Mouse (Mus musculus): ENCODE results near the gene Olfr193.
"Not testable (repeated sequence)": the region's sequence is repeated elsewhere in the genome, so short reads cannot be mapped to it uniquely, and the experiment has no call there.

Olfr193 gene

DNA sequence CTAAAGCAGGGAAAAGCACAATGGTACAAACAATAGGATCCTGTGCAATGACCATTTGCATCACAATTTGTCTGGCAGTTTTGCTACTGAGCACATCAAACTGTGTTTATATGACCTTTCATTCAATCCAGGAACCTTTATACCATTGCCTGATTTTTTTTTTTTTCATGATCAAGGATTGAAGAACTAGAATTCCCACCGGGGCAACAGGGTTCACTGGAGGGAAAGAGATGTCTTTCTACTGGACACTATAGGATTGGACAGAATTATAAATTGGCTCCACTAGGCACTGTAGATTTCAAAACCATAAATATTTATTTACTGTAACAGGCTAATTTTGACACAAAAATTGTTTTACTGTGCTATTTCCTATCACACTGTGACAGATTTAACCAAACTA, at the start of gene Olfr193:
TSS of gene Olfr193 (minus strand) at position 101 of the 400 bp plus-strand sequence.
- DNase-seq = no peak

DNA sequence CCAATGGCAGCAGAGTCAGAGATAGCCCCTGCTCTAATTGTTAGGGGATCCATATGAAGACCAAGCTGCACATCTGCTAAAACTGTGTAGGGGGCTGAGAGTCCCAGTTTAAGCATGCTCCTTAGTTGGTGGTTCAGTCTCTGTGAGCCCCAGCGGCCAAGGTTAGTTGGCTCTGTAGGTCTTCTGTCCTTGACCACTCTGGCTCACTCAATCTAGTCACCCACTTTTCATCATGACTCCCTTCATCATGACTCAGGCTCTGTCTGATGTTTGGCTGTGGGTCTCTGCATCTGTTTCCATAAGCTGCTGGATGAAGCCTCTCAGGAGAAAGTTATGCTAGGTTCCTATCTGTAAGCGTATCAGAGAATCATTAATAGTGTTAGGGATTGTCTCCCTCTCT, 40.3 kb upstream of the Olfr193 start:
- DNase-seq = no peak

DNA sequence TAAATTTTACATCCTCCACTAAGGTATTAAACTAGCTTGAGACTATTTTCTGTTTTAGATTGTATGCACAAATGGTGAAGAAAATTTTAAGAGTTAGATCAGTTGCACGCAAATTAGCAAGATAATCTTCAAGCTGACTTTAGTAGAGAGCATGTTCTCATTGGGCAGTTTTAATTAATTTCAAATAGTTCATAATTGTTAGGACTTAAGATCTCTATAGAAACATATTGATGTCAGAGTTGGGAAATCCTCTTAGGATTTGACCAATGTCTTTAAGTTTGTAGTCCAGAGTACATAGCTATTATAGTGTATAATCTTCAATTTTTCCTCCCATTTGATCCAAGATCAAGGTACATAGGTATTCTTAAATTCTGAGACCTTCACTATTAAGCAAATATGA, 35.1 kb upstream of the Olfr193 start, which contains the start of gene Olfr195:
TSS of gene Olfr195 (plus strand) at position 301 of the 400 bp plus-strand sequence.
- DNase-seq = no peak

DNA sequence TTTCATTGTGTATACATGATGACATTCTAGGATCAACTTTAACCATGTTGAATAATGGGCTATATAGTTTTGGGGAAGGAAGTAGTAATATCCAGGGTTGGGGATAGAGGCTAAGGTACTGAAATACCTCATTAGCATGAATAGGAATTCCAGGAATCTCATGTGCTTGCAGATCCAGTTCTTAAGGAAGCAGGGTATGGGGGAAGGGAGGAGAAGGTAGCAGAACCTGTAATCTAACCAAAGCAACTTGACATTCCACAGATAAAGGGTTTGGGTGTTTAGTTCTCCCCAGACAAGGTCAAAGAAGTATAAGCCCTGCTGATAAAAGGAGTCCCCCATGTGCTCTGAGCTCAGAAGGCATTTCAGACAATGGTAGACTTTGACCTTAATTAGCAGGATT, 29.4 kb upstream of the Olfr193 start:
- no peak for DNase-seq

DNA sequence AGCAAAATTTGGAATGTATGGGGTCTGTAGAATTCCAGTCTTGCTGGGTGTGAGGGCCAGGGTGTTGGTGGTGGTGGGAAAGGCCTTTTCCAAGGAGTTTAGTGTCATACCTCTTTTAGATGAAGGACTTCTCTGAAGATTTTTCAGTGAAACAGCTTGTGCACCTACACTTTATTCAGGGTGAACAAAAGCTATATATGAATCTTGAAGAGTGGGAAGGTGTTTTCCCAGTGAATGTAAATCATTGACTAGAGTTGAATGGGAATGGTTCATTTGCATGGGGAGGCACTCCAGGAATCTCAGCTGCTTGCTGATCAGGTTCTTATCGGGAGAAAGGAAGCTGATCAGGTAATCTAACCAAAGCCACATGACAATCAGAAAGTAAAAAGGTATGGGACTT, 19.1 kb upstream of the Olfr193 start:
- DNase-seq = no peak

DNA sequence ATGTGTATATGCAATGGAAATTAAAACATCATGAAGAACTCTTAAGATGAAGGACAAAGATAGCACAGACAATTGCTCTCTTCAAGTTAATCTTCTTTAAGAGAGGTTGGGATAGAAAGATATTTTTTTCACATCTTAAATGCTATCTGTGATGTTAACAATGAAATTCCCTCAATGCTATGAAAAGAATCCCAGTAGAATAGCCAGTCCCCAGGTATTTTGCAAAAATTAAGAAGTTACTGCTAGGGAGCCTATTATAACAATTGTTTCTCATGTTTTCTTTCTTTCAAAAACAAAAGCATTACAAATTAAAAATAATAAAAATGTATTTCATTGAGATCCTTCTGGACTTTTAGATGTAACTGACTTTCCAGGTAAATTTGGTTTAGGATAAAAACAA, 9.3 kb upstream of the Olfr193 start, which contains the start of gene Olfr194:
TSS of gene Olfr194 (minus strand) at position 101 of the 400 bp plus-strand sequence.
- DNase-seq = no peak

DNA sequence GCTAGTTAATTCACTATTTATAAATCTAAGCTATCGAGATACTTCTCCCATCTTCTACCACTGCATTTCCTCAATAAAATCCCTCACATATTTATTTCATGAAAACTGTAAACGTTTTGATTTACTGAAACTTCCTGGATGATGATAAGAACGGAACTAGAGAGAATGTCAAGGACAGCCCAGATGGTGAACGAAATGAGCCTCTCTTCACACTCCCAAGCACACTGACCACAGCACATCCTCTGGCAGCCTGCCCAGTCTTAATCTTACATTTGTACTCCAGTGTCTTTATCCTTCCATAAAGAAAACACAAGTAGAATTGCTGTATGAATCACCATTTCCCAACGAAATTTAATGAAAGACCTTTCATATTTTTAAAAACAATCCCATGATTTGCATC, 3.2 kb downstream of the Olfr193 start:
- not testable (repeated sequence) for DNase-seq

DNA sequence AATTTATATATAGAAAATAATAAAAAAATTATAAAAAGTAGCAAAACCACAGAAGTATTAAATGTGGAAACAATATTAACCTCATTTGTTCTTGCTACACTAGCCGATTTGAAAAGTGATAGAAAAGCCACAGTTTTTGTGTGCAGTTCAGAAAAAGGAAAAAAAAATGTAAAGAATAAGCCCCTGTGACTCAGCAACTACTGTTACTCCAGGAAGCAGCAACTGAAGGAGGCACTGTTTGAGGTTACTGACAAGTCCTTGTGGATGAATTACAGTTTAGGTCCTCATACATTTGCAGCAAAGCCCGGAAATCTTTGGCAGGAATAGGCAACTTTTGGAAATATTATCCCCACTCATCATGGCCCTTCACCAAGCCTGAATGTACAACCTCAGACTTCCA, 6.4 kb downstream of the Olfr193 start:
- DNase-seq = no peak

DNA sequence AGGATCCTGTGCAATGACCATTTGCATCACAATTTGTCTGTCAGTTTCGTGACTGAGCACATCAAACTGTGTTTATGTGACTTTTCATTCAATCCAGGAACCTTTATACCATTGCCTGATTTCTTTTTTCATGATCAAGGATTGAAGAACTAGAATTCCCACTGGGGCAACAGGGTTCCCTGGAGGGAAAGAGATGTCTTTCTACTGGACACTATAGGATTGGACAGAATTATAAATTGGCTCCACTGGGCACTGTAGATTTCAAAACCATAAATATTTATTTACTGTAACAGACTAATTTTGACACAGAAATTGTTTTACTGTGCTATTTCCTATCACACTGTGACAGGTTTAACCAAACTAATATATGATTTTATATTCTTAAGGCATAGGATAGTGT, 22.0 kb downstream of the Olfr193 start, which contains the start of gene Olfr191:
TSS of gene Olfr191 (minus strand) at position 101 of the 400 bp plus-strand sequence.
- not testable (repeated sequence) for DNase-seq

DNA sequence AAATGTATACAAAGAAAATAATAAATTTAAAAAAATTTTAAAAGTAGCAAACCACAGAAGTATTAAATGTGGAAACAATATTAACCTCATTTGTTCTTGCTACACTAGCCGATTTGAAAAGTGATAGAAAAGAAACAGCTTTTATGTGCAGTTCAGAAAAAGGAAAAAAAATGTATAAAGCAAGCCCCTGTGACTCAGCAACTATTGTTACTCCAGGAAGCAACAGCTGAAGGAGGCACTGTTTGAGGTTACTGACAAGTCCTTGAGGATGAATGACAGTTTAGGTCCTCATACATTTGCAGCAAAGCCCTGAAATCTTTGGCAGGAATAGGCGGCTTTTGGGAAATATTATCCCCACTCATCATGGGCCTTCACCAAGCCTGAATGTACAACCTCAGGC, 30.6 kb downstream of the Olfr193 start:
- DNase-seq = not testable (repeated sequence)

DNA sequence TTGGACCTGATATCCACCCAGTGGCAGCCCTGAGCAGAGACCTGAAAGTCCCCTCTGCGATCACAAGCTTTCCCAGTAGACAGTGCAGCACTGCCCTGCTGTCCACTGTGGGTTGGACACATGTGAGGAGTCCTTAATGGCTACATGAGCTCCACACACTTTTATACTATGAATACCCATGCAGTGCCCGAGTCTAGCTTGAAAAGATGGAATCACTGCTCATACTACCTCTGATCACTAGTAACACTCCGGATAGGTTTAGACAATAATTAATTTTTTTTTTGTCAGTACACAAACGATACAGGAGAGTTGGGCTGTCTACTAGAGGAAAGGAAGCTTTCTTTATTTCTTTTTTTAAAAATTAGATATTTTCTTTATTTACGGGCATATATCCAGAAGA, 33.8 kb downstream of the Olfr193 start, which contains the start of gene Olfr190:
TSS of gene Olfr190 (minus strand) at position 101 of the 400 bp plus-strand sequence.
- DNase-seq = no peak

DNA sequence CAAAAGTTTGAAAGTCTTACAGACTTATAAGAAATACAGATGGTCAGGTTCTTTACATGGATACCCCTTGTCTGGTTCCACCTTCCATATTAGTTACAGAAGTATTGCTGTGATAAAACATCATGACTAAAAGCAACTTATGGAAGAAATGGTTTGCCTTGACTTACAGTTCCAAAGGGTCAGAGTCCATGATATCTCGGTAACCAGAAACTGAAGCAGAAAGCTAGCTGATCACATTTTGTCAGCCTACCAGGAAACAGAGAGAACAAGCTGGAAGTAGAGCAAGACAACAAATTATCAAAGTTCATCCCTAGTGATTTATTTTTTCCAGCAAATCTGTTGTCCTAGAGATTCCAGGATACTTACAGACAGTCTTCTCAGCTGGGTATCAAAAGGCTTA, 38.2 kb downstream of the Olfr193 start:
- no peak for DNase-seq

DNA sequence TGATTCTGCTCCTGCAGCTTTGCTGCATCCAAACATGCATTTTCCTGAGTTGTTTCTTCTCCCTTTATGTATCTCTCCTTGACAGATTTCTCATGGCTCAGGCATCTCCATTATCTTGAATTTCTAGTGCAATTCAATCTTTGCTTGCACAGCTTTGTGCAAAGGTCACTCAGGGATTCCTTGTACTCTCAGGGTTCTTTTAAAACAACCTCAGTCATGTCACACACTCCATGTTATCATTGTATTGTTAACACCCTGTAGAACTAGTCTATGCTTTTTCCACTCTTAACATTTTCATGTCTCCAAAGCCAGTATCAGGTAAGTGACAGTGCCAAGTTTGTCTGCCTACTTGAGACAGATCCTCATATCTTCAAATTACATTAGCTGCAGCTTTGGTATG, 39.9 kb downstream of the Olfr193 start:
- no peak for DNase-seq

DNA sequence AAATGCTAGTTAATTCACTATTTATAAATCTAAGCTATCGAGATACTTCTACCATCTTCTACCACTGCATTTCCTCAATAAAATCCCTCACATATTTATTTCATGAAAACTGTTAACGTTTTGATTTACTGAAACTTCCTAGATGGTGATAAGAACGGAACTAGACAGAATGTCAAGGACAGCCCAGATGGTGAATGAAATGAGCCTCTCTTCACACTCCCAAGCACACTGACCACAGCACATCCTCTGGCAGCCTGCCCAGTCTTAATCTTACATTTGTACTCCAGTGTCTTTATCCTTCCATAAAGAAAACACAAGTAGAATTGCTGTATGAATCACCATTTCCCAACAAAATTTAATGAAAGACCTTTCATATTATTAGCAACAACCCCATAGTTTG, 49.3 kb downstream of the Olfr193 start:
- not testable (repeated sequence) for DNase-seq

Data from right cerebral cortex, postnatal 25 days (tissue).